Mouse (Mus musculus): ENCODE data around the gene Lpp. TPM values are rescaled to one million over a fixed set of nuclear protein-coding genes. Genes with fewer than 3 reads are reported as not detected.

The Lpp gene
- polyA plus RNA-seq, 1 experiment from 2014 or later, result 65.1 TPM

DNA sequence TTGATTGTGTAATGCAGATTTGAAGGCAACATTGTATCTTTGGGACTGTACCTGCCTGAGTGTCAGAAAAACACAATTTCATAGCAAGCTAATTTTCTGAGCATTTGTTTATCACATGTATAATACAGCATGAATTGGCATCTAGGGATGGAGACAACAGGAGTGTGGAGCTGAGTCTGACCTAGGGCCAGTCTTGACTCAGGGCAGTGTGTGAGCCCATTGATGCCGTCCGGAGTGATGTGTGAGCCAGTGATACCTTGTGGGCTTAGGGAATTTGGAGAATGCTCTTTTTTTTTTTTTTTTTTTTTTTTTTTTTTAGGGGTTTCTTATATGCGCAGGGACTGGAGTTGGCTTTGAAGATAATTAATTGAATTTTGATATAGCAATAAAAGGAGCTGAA is 174.3 kb downstream of the Lpp start:
- Histone ChIP-seq H3K36me3 (no peaks in the 10 kb centered on the region), H3K27ac (no peak overlapping the region), H3K9me3 (no peaks in the 10 kb centered on the region), H3K4me1 (peaks cover 34% of the 10 kb centered on the region), H3K4me3 (no peak overlapping the region), H3K27me3 (ENCODE audit: insufficient read depth, poor library complexity, severe bottlenecking) (no peaks in the 10 kb centered on the region)
- no peak for DNase-seq (ENCODE audit: low spot score)
- WGBS, result 76% methylated on average over 3 of the region's 3 CpGs

DNA sequence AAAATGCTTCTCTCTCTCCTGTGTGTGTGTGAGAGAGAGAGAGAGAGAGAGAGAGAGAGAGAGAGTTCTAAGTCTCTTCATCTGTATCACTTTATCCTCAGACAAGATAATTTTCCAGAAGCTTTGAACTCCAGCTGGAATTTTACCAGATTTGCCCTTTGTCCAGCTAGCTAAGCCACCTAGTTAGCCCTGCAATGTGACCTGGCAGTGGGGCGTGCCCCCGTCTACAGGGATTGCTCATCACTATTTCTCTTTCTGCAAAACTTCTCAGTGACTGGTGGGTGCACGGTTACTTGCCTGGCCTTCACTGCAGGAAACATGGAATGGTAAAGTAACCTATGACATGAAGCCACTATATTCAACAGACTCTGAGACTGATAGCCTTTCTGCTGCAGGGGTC is 174.8 kb downstream of the Lpp start:
- no peaks in the 10 kb centered on the region for H3K9me3 ChIP-seq
- WGBS, result 78% methylated on average over 3 of the region's 3 CpGs
- no peaks in the 10 kb centered on the region for H3K36me3 ChIP-seq
- no peaks in the 10 kb centered on the region for H3K27me3 ChIP-seq (ENCODE audit: insufficient read depth, poor library complexity, severe bottlenecking)
- no peak overlapping the region for H3K4me3 ChIP-seq
- peaks cover 34% of the 10 kb centered on the region for H3K4me1 ChIP-seq
- DNase-seq (ENCODE audit: low spot score), result no peak
- no peak overlapping the region for H3K27ac ChIP-seq

DNA sequence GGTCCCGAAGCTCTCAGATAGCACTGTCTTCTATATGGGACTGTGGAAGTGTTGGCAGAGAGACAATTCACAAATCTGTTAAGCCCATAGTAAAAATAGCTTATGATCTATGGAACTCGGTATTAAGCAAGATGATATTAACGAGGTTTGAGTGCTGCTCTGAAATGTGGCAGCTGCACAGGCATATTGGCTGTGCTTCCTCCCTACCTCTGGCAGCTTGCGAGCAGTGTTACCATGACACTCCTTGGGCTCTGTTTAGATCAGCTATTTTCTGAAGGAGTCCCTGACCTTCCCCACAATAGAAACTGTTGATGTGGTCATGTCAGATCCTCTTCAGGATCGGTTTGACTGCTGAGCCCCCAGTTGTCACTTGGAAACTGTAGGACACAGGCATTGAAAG is 176.4 kb downstream of the Lpp start:
- Histone ChIP-seq H3K27ac (peak overlapping the region; percentile 25; the same call in 1 of the 2 replicates), H3K27me3 (ENCODE audit: insufficient read depth, poor library complexity, severe bottlenecking) (no peaks in the 10 kb centered on the region), H3K4me1 (peaks cover 34% of the 10 kb centered on the region), H3K4me3 (no peak overlapping the region), H3K9me3 (no peaks in the 10 kb centered on the region), H3K36me3 (no peaks in the 10 kb centered on the region)
- 63% methylated on average over 5 of the region's 5 CpGs for WGBS
- no peak for DNase-seq (ENCODE audit: low spot score)

DNA sequence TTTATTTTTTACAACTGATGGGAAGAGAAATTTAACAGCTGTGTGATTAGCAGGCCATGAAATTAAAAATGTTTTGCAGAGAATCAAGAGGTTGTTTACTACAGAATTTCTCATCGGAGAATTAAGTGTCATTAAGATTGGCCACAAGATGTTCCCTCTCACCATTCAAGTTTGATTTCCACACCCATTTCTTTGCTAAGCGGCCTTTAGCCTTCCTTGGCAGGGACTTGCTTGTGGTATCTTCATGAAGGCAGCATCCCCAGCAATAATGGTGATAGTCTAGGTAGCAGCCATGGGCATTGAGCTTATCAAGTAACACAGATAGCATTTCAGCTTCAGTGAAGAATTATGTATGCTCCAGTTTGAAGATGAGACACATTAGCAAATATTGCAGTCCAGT is 183.7 kb downstream of the Lpp start:
- H3K27ac ChIP-seq, result no peak overlapping the region
- H3K27me3 ChIP-seq (ENCODE audit: insufficient read depth, poor library complexity, severe bottlenecking), result no peaks in the 10 kb centered on the region
- no peaks in the 10 kb centered on the region for H3K36me3 ChIP-seq
- 92% methylated on average over 2 of the region's 2 CpGs for WGBS
- H3K4me3 ChIP-seq, result no peak overlapping the region
- peaks cover 16% of the 10 kb centered on the region for H3K4me1 ChIP-seq
- H3K9me3 ChIP-seq, result no peaks in the 10 kb centered on the region
- DNase-seq (ENCODE audit: low spot score), result no peak

DNA sequence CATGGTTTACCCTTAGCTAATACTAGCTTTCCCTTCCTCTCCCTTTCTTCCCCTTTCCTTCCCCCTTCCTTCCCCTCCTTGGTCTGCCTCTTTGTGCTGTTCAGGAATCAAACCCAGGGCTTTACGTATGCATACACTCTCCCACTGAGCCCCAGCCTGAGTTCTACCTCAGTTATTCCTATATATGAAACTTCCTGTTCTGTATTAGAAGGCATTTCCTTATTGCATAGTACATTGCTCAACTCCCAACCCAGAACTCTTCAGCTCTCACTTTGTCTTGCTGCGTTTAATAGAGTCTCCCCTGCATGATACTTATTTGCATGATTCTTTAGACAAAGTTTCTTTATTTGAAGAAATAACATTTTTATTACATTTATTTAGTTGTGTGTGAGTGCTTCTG is 184.5 kb downstream of the Lpp start:
- 90% methylated on average over 2 of the region's 2 CpGs for WGBS

DNA sequence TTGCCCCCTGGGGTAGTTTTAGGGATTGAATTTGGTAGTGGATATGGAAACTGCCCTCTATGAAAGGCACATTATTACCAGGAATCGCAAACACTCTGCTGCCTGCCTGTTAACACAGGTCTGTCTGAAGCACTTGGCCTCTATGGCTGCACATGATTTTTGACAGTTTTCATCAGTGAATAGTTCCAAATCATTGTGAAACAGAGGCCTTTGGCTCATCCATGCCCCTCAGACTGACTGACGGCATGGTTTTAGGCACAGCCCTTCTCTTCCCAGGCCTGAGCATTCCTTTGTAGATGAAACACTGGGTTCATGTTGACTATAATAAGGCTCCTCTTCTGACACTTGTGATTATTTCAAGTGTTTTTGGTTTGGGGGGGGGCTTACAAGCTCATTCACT is 189.5 kb downstream of the Lpp start:
- H3K27ac ChIP-seq, result no peak overlapping the region
- no peaks in the 10 kb centered on the region for H3K36me3 ChIP-seq
- WGBS, result 73% methylated on average over 2 of the region's 2 CpGs
- DNase-seq (ENCODE audit: low spot score), result no peak
- H3K9me3 ChIP-seq, result no peaks in the 10 kb centered on the region
- H3K4me1 ChIP-seq, result peaks cover 22% of the 10 kb centered on the region
- no peaks in the 10 kb centered on the region for H3K27me3 ChIP-seq (ENCODE audit: insufficient read depth, poor library complexity, severe bottlenecking)
- H3K4me3 ChIP-seq, result no peak overlapping the region

More for the DNA sequence above, 184.5 kb downstream of the Lpp start:
- Histone ChIP-seq H3K36me3 (no peaks in the 10 kb centered on the region), H3K9me3 (no peaks in the 10 kb centered on the region), H3K4me3 (no peak overlapping the region), H3K4me1 (peaks cover 23% of the 10 kb centered on the region), H3K27ac (no peak overlapping the region), H3K27me3 (ENCODE audit: insufficient read depth, poor library complexity, severe bottlenecking) (no peaks in the 10 kb centered on the region)
- DNase-seq (ENCODE audit: low spot score), result no peak

DNA sequence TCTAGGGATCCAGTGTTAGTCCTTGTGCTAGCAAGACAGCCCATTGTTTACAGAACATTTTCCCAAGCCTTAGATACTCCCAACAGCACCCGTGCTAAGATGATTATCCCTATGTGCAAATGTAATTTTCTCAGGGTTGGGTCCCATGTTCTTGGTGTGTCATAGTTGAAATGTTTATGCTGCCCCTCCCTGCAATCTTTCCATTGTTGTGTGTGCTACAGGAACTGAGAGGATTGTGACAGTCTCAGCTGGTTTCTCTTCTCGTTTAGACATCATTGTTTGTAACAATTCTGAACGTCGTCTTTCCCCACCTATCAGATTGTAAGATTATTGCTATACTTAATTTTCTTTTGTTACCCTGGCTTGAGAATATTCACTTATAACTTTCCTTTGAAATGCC is 200.2 kb downstream of the Lpp start:
- no peak overlapping the region for H3K4me3 ChIP-seq
- H3K4me1 ChIP-seq, result no peaks in the 10 kb centered on the region
- DNase-seq (ENCODE audit: low spot score), result no peak
- no peaks in the 10 kb centered on the region for H3K9me3 ChIP-seq
- WGBS, result 76% methylated on average over 4 of the region's 4 CpGs
- no peaks in the 10 kb centered on the region for H3K27me3 ChIP-seq (ENCODE audit: insufficient read depth, poor library complexity, severe bottlenecking)
- no peaks in the 10 kb centered on the region; the same call in 1 of the 2 replicates for H3K36me3 ChIP-seq
- no peak overlapping the region for H3K27ac ChIP-seq

DNA sequence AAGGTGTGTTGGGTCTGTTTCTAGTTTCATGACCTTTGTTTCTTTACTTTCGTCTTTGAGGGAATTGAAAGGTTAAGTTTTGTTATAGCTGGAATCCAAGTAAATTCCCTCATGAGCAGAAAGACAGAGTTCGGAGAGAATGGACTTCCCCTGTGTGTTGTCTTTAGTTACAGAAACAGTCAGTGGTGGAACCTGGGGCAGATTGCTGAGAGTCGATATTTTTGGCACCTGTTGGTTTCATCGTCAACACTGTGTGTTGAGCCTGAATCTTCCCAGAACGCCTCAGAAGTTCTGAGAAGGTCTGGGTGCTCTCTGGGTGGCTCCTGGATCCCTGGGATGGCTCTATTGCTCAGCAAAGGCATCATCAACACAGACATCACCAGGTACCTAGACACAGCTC is 201.2 kb downstream of the Lpp start:
- DNase-seq (ENCODE audit: low spot score), result no peak
- H3K4me1 ChIP-seq, result peaks cover 7% of the 10 kb centered on the region
- no peak overlapping the region for H3K4me3 ChIP-seq
- no peaks in the 10 kb centered on the region for H3K9me3 ChIP-seq
- H3K27me3 ChIP-seq (ENCODE audit: insufficient read depth, poor library complexity, severe bottlenecking), result no peaks in the 10 kb centered on the region
- 83% methylated on average over 5 of the region's 5 CpGs for WGBS
- H3K36me3 ChIP-seq, result no peaks in the 10 kb centered on the region; the same call in 1 of the 2 replicates
- H3K27ac ChIP-seq, result no peak overlapping the region

DNA sequence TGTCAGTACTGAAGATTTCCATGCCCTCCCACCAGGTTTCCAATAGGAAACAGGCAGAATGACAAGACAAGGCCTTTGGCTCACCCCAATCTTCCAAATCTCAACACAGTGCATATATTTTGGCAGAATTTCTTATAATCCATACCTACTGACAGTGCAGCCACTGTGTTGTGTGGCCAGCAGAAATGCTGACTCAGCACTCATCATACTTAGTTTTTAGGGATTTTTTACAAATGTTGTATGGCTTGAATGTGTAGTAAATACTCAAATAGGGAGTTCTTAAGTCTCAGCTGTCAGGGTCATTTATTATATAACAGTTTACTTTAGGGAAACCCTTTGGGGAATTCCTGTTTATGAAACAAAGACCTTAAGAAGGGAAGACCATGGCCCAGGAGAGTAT is 202.2 kb downstream of the Lpp start:
- H3K4me3 ChIP-seq, result no peak overlapping the region
- H3K27me3 ChIP-seq (ENCODE audit: insufficient read depth, poor library complexity, severe bottlenecking), result no peaks in the 10 kb centered on the region
- DNase-seq (ENCODE audit: low spot score), result no peak
- H3K9me3 ChIP-seq, result no peaks in the 10 kb centered on the region
- H3K4me1 ChIP-seq, result peaks cover 17% of the 10 kb centered on the region
- H3K36me3 ChIP-seq, result no peaks in the 10 kb centered on the region; the same call in 1 of the 2 replicates
- no peak overlapping the region for H3K27ac ChIP-seq

DNA sequence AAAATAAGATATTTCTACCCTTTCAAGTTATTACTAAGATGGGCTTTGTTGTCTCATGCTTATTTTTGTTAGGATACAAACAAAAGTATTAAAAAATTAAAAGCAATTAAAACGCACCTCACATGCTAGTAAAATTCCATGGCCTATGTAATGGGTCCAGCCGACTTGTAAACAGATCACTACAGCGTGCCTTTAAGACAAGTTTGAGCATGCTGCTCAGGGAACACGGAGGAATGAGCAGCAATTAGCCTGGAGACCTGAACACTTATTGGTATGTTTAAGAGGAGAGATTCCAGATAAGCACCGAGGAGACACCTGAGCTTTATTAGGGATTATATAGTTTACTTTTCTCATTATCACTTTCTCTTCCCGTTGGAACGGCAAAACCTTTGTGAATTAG is 205.3 kb downstream of the Lpp start:
- Histone ChIP-seq H3K36me3 (no peaks in the 10 kb centered on the region), H3K27ac (no peak overlapping the region), H3K9me3 (no peaks in the 10 kb centered on the region), H3K4me3 (no peak overlapping the region), H3K4me1 (peaks cover 19% of the 10 kb centered on the region), H3K27me3 (ENCODE audit: insufficient read depth, poor library complexity, severe bottlenecking) (no peaks in the 10 kb centered on the region)
- DNase-seq (ENCODE audit: low spot score), result no peak
- WGBS, result 65% methylated on average over 7 of the region's 7 CpGs

DNA sequence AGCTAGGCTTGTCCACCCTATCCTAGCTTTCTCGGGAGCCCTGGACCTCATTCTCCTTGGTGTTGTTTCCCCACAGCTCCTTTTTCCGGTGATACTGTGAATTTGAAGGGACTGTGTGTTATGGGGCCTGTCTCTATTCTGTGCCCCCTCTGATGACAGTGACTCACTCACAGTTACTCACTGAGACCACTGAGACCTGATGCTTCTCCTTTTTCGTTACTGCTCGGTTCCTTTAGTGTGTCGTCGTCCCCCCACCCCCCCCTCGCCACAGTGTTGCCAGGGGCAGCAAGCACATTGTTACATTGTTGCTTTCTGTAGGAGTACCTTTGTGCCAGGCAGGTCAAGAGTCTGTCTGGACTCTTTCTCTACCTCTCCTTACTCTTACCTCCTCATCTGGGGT is 206.5 kb downstream of the Lpp start:
- Histone ChIP-seq H3K4me3 (no peak overlapping the region), H3K36me3 (no peaks in the 10 kb centered on the region), H3K27me3 (ENCODE audit: insufficient read depth, poor library complexity, severe bottlenecking) (no peaks in the 10 kb centered on the region), H3K9me3 (no peaks in the 10 kb centered on the region), H3K4me1 (peaks cover 19% of the 10 kb centered on the region), H3K27ac (no peak overlapping the region)
- WGBS, result 55% methylated on average over 7 of the region's 7 CpGs
- DNase-seq (ENCODE audit: low spot score), result no peak

DNA sequence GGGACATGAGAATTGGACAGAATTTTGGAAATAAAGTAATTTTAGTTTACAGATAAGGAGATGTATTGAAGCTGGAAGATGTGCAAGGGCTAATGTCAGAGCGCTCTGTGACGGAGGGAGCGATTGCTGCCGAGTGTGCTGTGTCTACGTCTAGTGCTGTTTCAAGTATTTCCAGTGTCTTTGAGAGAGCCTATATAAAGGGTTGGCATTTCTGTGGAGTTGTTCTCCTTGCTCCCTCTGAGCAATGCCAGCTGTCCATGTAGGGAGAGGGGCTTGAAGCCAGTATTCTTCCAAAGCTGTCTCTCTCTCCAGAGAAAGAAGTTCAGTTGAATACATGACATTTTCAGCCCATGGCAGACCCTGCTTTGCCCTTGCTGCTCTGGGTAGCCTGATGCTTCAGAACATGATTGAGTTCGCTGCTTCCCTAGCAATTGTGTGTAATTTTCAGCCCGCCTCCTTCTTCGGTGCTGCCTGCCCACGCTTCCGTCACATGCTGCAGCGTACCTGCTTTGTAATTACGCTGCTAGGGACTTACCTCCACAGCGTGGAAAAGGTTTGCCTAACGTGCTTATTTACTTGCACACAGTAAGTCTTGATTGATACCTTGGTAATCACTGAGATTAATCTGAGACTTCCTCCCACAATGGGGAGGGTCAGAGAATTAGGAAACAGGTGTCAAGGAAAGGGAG is 207.1 kb downstream of the Lpp start:
- H3K27me3 ChIP-seq (ENCODE audit: insufficient read depth, poor library complexity, severe bottlenecking), result no peaks in the 10 kb centered on the region
- 87% methylated on average over 14 of the region's 14 CpGs for WGBS
- peaks cover 19% of the 10 kb centered on the region for H3K4me1 ChIP-seq

DNA sequence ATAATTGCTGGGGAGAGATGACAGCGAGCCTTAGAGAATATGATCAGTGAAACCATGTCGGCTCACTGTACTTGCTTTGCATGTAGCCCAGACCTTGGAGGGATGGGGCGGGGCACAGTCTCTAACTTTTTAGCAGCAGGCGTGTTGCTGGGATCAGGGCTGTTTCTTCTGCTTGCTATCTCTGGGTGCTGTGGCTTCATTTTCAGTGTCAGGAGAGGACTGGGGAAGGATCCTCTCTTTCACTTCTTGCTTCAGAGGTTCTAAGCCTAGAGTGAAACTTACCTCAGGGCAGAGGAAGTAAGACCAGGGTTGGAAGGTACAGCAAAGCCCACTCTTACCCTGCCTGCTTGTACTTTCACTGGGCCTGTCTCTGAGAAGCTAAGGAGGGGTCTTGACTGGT is 210.0 kb downstream of the Lpp start:
- peaks cover 19% of the 10 kb centered on the region for H3K4me1 ChIP-seq

More for the DNA sequence above, 207.1 kb downstream of the Lpp start:
- H3K4me3 ChIP-seq, result no peak overlapping the region
- DNase-seq (ENCODE audit: low spot score), result no peak
- H3K36me3 ChIP-seq, result no peaks in the 10 kb centered on the region
- no peak overlapping the region for H3K27ac ChIP-seq
- H3K9me3 ChIP-seq, result no peaks in the 10 kb centered on the region

DNA sequence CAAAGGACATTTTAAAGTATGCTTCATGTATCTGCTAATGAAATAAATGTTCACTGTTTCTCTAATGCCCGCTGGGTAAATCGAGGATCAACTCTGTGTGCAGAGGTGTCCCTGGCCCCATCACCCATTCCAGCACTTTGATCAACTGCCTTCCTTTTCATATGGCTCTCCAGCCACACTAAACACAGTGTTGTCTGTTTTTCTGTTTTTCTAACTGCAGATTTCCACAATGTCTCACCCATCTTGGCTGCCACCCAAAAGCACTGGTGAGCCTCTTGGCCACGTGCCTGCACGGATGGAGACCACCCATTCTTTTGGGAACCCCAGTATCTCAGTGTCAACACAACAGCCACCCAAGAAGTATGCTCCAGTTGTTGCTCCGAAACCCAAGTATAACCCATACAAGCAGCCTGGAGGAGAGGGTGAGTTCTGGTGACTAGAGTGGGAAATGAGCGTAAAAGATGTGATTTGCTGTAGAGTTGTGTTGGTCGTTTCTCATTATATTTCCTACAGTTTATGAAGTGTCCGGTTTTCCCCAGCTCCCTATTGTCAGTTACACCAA is 214.7 kb downstream of the Lpp start:
- no peaks in the 10 kb centered on the region for H3K9me3 ChIP-seq
- H3K27ac ChIP-seq, result no peak overlapping the region
- DNase-seq (ENCODE audit: low spot score), result no peak
- no peak overlapping the region for H3K4me3 ChIP-seq
- H3K4me1 ChIP-seq, result no peaks in the 10 kb centered on the region
- WGBS, result 89% methylated on average over 8 of the region's 8 CpGs
- peaks cover 8% of the 10 kb centered on the region; the same call in 1 of the 2 replicates for H3K36me3 ChIP-seq
- no peaks in the 10 kb centered on the region for H3K27me3 ChIP-seq (ENCODE audit: insufficient read depth, poor library complexity, severe bottlenecking)

More for the DNA sequence above, 210.0 kb downstream of the Lpp start:
- Histone ChIP-seq H3K36me3 (no peaks in the 10 kb centered on the region), H3K9me3 (no peaks in the 10 kb centered on the region), H3K4me3 (no peak overlapping the region), H3K27me3 (ENCODE audit: insufficient read depth, poor library complexity, severe bottlenecking) (no peaks in the 10 kb centered on the region), H3K27ac (no peak overlapping the region)
- DNase-seq (ENCODE audit: low spot score), result no peak
- WGBS, result 79% methylated on average over 4 of the region's 4 CpGs
